Mouse (Mus musculus) cerebellum, adult 9-11 months (tissue): ENCODE data around the gene Tenm3.

Experiments used
- DNase-seq: peaks from one replicate; pipeline ENCODE4 v3.0.0; 2022

The Tenm3 gene

DNA sequence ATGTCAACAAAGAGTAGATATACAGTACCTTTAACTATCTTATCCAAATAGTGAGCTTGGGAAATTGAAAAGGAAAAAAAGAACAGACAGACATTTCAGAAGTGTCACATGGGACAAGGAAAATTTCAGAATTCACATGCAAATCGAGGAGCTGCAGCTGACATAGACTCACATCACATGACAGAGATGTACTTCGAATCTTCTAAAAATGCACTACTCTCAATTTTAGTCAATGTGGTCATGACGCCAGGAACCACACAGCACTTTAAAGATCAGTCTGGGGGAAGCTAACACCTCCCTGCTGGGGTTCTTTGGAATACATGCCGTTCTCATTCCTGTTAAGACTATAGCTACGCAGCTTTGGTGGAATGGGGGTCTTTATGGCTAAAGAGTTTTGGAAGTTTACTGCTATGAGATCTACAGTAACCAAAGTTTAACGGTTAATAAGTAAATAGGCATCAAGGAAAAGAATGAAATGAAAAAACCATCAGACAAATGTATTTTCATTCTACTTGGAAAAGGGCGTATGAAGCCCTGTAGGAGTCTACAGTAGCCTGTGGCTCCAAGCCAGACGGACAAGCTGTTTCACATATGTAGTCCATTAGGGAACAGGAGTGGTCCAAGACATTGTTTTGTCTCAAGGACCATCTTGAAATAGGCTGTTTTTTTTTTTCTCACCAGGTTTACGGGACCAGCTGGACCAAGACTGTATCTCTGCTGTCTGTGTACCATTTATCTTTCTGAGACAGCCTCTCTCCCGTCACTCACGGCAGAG is 530.4 kb downstream of the Tenm3 start:
- DNase-seq = no peak

DNA sequence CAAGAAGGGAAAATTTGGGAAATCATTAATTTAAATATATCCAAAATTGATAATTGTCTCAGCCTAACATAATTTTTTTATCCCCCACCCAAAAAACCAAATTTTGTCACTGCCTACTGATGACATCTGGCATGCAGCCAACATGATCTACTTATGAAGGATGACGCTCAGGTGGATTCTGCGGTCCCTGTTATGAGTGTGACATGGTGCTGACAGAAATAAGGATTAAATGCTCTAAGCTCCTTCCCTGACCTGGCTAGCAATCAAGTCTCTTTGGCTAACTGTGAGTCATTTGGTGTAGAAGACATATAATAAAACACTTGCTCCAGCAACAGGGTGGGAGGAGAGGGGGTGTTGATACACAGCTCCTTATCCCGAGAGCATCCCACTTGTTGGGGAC is 532.0 kb downstream of the Tenm3 start:
- no peak for DNase-seq

- DNase-seq = no peak
Measured at GRCm38 (mm10) chr8:48310240-48310849, 533.4 kb downstream of the Tenm3 start.

DNA sequence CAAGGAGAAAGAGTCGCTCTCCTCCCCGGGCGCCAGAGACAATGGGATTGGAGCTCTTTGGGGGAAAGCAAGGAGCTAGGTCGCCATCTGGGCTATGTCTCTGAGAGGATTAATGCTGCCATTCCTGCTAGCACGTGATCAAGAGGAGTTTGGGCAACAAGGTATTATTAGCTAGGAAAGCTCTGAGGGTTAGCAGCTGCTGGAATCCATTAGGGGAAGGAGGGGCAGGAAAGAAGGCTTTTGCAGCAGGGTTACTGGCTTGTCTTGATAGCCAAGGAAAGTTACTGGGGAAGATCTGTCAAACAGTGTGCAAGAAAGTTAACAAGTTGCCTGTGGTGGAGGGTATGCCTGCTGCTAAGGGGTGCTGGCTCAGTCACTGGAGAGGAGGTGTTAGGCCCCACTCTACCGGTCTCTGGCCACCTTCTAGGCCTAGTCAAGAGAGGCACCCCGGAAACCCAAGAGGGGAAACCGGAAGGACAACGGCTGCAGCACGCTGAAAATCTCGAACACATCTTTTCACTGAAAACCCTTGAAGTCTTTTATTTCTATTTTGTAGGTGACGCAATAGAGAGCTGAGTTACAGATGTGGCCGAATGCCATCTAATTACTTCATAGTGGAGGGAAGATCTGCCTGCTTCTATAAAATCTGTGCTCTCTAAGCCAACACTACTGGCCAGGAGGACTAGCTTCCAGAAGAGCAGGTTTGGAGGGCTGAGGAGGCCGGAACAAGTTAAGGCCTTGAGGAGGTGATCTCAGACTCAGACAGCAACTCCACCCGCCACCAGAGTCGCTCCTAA is 534.4 kb downstream of the Tenm3 start:
- DNase-seq = no peak

DNA sequence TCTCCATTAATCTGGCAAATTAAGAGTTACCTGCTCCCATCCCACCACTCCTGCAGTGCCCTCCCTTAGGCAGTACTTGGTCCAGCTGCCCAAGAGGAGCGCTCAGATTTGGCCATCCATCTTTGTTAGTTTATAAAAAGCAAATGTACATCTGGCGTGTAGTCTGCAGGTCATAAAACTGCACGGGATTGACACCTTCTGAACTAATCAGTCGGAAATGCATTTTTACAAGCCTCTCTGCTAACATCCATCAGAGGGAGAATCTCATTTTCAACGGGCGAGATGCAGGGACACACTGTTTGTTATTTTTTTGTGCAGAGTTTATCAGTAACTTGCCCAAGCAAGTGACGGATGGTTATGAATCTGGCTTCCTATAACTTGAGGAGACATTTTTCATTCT is 539.5 kb downstream of the Tenm3 start:
- no peak for DNase-seq

- peak; percentile 13 for DNase-seq
Measured at GRCm38 (mm10) chr8:48300613-48301037, 543.1 kb downstream of the Tenm3 start.

- DNase-seq = no peak
Measured at GRCm38 (mm10) chr8:48300061-48300460, 543.7 kb downstream of the Tenm3 start.

GRCm38 (mm10) chr8:48299341-48299740 is 544.4 kb downstream of the Tenm3 start:
- DNase-seq = no peak

DNA sequence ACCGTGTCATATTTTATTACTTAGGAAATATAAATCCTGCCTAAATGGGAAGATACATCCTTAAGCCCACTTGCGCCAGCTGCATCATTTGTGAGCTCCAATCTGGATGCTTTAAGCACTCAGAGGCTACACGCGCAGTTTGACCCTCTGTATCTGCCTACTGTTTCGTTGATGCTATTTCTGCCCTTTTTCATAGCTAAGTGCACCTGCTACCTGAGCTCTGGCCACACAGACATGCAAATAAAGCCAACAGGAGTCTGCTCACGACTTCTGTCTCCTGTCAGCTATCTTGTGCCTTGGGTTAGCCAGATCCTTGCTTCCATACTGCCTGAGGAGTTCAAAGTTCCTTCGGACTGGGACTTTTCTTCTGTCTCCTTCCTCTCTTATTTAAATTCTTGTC is 547.4 kb downstream of the Tenm3 start:
- DNase-seq = no peak

DNA sequence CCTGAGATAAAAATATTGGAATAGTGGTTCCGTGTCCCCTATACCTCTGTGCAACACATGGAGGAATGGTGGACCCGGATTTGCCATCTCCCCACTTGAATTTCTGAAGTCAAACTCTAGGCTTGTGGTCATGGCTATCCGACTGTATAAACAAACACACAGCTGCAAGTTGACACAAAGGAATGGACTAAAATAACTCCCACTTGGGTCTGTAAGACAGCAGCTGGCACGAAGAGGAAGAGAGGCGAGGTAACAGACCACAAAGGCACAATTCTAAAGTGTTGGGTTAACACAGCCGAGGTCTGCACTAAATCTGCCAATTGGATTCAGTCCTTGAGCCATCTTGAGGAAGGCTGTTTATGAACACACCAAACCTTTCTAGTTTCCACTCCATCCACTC is 548.2 kb downstream of the Tenm3 start:
- no peak for DNase-seq

GRCm38 (mm10) chr8:48293797-48294196 is 550.0 kb downstream of the Tenm3 start:
- no peak for DNase-seq

DNA sequence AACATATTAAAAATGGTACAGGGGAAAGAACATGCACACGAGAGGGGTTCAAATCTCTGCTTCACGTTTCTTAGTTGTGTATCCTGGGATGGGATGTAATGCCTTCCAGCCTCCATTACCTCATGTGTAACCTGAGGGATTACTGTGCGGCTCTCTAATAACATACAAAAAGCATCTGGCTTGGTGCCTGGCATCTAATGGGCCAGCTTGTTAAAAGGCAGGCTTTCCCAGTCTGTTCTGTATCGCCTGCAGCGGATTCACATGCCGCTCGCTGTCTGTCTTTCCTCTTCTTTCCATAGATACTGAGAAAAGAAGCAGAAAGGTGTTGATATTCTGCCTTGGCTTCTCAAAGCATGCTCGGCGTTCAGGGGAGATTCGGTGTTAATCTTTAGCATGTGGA is 558.3 kb downstream of the Tenm3 start:
- no peak for DNase-seq

DNA sequence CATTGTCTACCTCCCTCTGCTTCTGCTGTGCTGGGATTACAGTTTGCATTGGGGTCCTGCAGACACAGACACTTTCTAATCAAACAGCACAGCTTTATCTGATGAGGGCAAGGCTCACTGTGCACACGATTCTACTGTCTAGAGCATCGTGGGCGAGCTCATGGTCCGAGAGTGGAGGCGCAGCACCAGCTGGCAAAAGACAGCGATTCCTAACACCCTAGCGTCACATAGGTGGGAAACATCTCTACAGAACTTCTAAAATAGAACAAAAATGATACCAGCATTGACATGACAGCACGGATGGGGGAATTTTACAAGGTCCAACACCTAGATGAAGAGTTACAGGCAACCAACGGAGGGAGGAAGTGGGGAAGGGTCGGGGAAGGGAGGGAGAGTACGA is 561.9 kb downstream of the Tenm3 start:
- DNase-seq = no peak

DNA sequence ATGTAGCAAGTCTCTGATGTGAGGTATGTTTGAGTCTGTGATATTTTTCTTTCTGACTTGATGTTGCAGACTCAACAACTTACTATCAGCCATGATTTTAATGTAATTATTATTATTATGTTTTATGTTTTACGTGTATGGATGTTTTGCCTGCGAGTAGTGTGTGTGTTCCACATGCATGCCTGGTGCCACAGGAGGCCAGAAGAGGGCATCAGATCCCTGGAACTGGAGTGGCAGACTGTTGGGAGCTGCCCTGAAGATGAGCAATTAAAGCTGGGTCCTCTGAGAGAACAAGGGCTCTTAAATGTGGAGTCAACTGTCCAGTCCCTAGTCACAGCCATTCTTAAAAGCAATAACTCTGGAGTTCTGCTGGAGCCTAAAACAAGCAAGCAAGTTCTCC is 564.4 kb downstream of the Tenm3 start:
- no peak for DNase-seq

- DNase-seq = no peak
Measured at GRCm38 (mm10) chr8:48277986-48278635, 565.6 kb downstream of the Tenm3 start.

GRCm38 (mm10) chr8:48275066-48275465 is 568.7 kb downstream of the Tenm3 start:
- DNase-seq = no peak

GRCm38 (mm10) chr8:48274566-48274965 is 569.2 kb downstream of the Tenm3 start:
- DNase-seq = no peak

DNA sequence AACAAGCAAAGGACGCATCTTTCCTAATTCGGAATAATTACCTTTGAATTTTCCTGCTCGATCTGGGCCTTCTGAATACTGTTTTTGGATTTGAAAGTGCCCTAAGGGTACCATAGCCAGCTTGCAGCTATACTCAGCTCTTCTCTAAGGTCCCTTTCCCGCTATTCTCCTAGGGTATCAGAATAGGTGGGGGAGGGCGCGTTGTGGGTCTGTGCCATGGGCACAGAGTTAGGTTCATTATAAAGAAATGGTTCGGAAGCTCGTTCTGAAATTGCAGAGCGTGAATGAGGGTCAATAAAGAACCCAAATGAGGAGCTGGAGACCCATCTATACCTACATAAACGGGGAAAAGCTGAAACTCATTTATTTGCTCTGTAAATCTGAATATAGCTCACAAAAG is 575.1 kb downstream of the Tenm3 start:
- DNase-seq = no peak

DNA sequence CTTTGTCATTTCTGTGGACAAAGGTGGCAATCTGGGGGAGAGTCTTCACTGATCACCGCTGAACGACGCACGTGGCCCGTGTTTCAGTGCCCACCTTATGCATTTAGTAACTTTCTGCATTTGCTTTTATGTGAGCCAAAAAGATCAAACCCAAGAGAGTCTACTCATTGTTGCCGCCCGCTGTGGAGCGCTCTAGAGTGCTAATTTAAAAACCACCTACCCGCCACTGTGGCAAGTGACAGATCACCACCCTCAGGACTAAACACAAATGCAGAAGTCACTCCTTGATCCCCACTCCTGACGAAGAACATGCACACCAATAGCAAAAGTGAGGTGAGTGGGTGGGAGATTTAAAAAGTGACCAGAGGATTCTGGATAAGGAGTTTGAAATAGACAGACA is 583.5 kb downstream of the Tenm3 start:
- no peak for DNase-seq

GRCm38 (mm10) chr8:48259832-48260231 is 583.9 kb downstream of the Tenm3 start:
- DNase-seq = no peak

DNA sequence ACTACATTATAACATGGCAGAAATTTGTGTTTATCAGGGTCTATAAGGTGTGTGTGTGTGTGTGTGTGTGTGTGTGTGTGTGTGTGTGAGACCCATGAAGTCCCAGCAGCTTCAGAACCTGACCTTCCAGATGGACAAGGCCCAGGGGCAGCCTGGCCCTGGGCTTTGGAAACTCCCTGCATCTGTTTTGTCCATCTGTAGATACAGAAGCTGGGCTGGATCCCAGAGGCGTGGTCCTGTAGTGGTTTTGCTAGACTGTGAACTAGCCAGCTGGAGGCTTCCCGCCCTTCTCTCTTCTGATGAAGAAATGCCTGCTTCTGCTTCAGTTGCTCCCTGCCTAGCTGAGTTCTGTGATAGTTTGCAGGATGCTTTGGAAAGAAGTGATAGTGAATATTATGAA is 599.9 kb downstream of the Tenm3 start:
- DNase-seq = no peak

GRCm38 (mm10) chr8:48240917-48241531 is 602.7 kb downstream of the Tenm3 start:
- DNase-seq = no peak

GRCm38 (mm10) chr8:48236968-48237367 is 606.8 kb downstream of the Tenm3 start:
- DNase-seq = no peak
